Mouse (Mus musculus) olfactory bulb, adult 2 months (tissue): Measurements from ENCODE around the gene Ptpn14.

Source experiments
- CTCF ChIP-seq: fragments of 200-500 bp; IDR thresholded peaks from 2 replicates; pipeline ENCODE4 v1.5.1; 2012; ENCODE audit warnings: low read depth, mild to moderate bottlenecking, low read length, moderate library complexity; ENCODE audit not compliant: insufficient read depth
- POLR2A ChIP-seq: fragments of 200-500 bp; IDR thresholded peaks from 2 replicates; pipeline ENCODE4 v1.6.1; 2012; ENCODE audit warnings: mild to moderate bottlenecking, low read depth, low read length, moderate library complexity; ENCODE audit not compliant: insufficient read depth

- TF ChIP-seq POLR2A (no peak), CTCF (no peak)
Measured at GRCm38 (mm10) chr1:189761581-189762021, 33.5 kb downstream of the Ptpn14 start.
